Mouse (Mus musculus) midbrain, embryonic 11.5 days (tissue): ENCODE results near the gene Olfr520. TPM values are rescaled to one million over a fixed set of nuclear protein-coding genes. Genes with fewer than 3 reads are reported as not detected.

Experiments
- ATAC-seq: fragments of 200-750 bp; cut with Nextera tagmentation; 2 replicates; pipeline ENCODE4 v1.8.0; 2017; ENCODE audit warnings: moderate TSS enrichment, moderate library complexity; ENCODE audit not compliant: low FRiP score
- DNase-seq: peaks from one replicate; pipeline ENCODE4 v3.0.0; 2015; ENCODE audit warnings: low spot score; ENCODE audit errors: missing footprints
- H3K27ac ChIP-seq: fragments of 300-500 bp; sonication (generic); 2 replicates; pipeline ENCODE4 v1.5.1; 2014; ENCODE audit warnings: low read depth, low read length
- H3K27me3 ChIP-seq: fragments of 300-500 bp; sonication (generic); 2 replicates; pipeline ENCODE4 v1.6.1; 2014; ENCODE audit warnings: mild to moderate bottlenecking, low read length, moderate library complexity, mixed read lengths; ENCODE audit not compliant: control insufficient read depth, insufficient read depth
- H3K36me3 ChIP-seq: fragments of 300-500 bp; sonication (generic); 2 replicates; pipeline ENCODE4 v1.6.1; 2014; ENCODE audit warnings: mild to moderate bottlenecking, low read length, moderate library complexity, mixed read lengths; ENCODE audit not compliant: control insufficient read depth, insufficient read depth
- H3K4me1 ChIP-seq: fragments of 300-500 bp; sonication (generic); 2 replicates; pipeline ENCODE4 v1.6.1; 2014; ENCODE audit warnings: low read length; ENCODE audit not compliant: control insufficient read depth, insufficient read depth
- H3K4me2 ChIP-seq: fragments of 300-500 bp; sonication (generic); 2 replicates; pipeline ENCODE4 v1.6.1; 2014; ENCODE audit warnings: mild to moderate bottlenecking, moderate library complexity
- H3K4me3 ChIP-seq: fragments of 300-500 bp; sonication (generic); 2 replicates; pipeline ENCODE4 v1.5.1; 2014; ENCODE audit warnings: low read depth, low read length
- H3K9ac ChIP-seq: fragments of 300-500 bp; sonication (generic); 2 replicates; pipeline ENCODE4 v1.6.1; 2014; ENCODE audit warnings: low read length
- H3K9me3 ChIP-seq: fragments of 300-500 bp; sonication (generic); 2 replicates; pipeline ENCODE4 v1.6.1; 2016; ENCODE audit warnings: low read length; ENCODE audit not compliant: control insufficient read depth
- WGBS: fragments of 180-500 bp; shearing (Covaris S2); extraction: QIAGEN DNeasy Blood & Tissue Kit; methylation state at CpG from one replicate; pipeline ENCODE4 v1.1.7; 2014; 5-methylcytosine and 5-hydroxymethylcytosine counted together
- polyA plus RNA-seq: library from polyadenylated mRNA; unstranded; fragments of >200 nt; fragmentation: Nextera tagmentation; extraction: Ambion mirVana; gene quantifications from 2 replicates; pipeline ENCODE4 v1.2.1, GENCODE M21; 2014

Olfr520 gene
- polyA plus RNA-seq, 1 experiment from 2014 or later: not detected

DNA sequence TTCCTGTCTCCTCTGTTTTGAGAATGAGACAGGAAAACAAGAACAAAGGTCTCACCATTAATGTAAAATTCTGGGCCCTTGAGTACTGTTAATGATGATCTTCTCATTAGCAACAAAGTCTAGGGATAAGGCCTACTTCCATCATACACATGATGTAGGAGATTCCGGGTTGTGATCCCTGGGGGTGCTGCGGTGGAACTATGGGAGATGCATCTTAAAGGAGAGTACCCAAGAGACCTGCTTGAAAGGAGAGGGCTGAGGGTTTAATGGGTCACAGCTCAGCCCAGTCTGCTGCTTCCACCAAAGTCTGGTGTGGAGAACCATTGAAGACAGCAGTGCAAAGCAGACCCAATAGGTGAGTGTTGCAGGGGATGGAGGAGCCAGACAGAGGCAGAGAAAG is 33.1 kb downstream of the Olfr520 start, which contains the start of gene Olfr521:
Gene Olfr521 (plus strand): TSS at position 301 of the 400 bp plus-strand sequence.
- H3K27ac ChIP-seq: no peak within 1 kb of the TSS
- H3K27me3 ChIP-seq: no peaks in the 10 kb centered on the region
- no peaks in the 10 kb centered on the region for H3K4me1 ChIP-seq
- H3K9ac ChIP-seq: no peak within 1 kb of the TSS
- WGBS: 94% methylated on average over 2 of the region's 2 CpGs
- H3K4me2 ChIP-seq: no peak within 1 kb of the TSS
- no peak within 1 kb of the TSS for H3K4me3 ChIP-seq
- no peaks in the 10 kb centered on the region for H3K36me3 ChIP-seq
- ATAC-seq (no peak), DNase-seq (no peak)
- H3K9me3 ChIP-seq: peaks cover 10% of the 10 kb centered on the region; the same call in 1 of the 2 replicates

DNA sequence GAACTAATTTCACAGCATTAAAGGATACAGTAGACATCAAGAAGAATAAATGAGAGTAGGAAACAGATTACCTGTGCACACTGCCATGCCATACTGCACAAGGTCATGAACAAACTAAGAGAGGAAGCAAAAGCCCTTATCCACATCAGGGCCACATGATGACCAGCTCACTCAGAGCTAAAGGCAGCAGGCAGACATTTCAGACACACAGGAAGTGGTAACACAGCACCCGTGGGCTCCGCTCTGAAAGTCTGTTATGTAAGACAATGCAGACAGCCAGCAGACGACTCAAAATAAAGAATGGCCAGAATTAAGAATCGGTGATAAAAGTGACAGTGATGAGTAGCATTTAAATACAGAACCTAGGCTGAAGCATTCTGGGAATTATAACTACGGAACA is 51.3 kb downstream of the Olfr520 start:
- H3K4me2 ChIP-seq: no peak overlapping the region
- no peaks in the 10 kb centered on the region for H3K4me1 ChIP-seq
- H3K27ac ChIP-seq: no peak overlapping the region
- DNase-seq: no peak
- no peaks in the 10 kb centered on the region for H3K9me3 ChIP-seq
- no peaks in the 10 kb centered on the region for H3K36me3 ChIP-seq
- no peak for ATAC-seq
- 89% methylated on average over 5 of the region's 5 CpGs for WGBS
- H3K4me3 ChIP-seq: no peak overlapping the region
- H3K9ac ChIP-seq: no peak overlapping the region
- H3K27me3 ChIP-seq: no peaks in the 10 kb centered on the region

GRCm38 (mm10) chr7:99781916-99782315 is 51.8 kb downstream of the Olfr520 start:
- DNase-seq (no peak), ATAC-seq (no peak)
- no peaks in the 10 kb centered on the region for H3K4me1 ChIP-seq
- WGBS: 84% methylated on average over 2 of the region's 2 CpGs
- H3K9ac ChIP-seq: no peak overlapping the region
- no peak overlapping the region for H3K4me2 ChIP-seq
- H3K36me3 ChIP-seq: no peaks in the 10 kb centered on the region
- H3K9me3 ChIP-seq: no peaks in the 10 kb centered on the region
- no peak overlapping the region for H3K4me3 ChIP-seq
- H3K27ac ChIP-seq: no peak overlapping the region
- H3K27me3 ChIP-seq: no peaks in the 10 kb centered on the region

- 90% methylated on average over 7 of the region's 7 CpGs for WGBS
- Histone ChIP-seq H3K27me3 (no peaks in the 10 kb centered on the region), H3K4me3 (no peak overlapping the region), H3K4me2 (no peak overlapping the region), H3K9ac (no peak overlapping the region), H3K27ac (no peak overlapping the region), H3K4me1 (no peaks in the 10 kb centered on the region), H3K9me3 (no peaks in the 10 kb centered on the region), H3K36me3 (no peaks in the 10 kb centered on the region)
- DNase-seq: no peak
- no peak for ATAC-seq
Observed at GRCm38 (mm10) chr7:99783421-99783820, 53.3 kb downstream of the Olfr520 start.

- ATAC-seq: no peak
- WGBS: 84% methylated on average over 3 of the region's 3 CpGs
- no peak overlapping the region for H3K27ac ChIP-seq
- H3K36me3 ChIP-seq: no peaks in the 10 kb centered on the region
- H3K4me3 ChIP-seq: no peak overlapping the region
- H3K9ac ChIP-seq: no peak overlapping the region
- no peaks in the 10 kb centered on the region for H3K27me3 ChIP-seq
- no peak for DNase-seq
- H3K9me3 ChIP-seq: no peaks in the 10 kb centered on the region
- no peaks in the 10 kb centered on the region for H3K4me1 ChIP-seq
- H3K4me2 ChIP-seq: no peak overlapping the region
Observed at GRCm38 (mm10) chr7:99785553-99785952, 55.5 kb downstream of the Olfr520 start.

Other genes with a start within 250 kb of the Olfr520 start
- gene Rps3, start 246.5 kb upstream of the Olfr520 start, polyA plus RNA-seq: 716 and 724 TPM in 2 replicates
- 4.1 and 4.6 TPM in 2 replicates for gene Arrb1, start 194.8 kb upstream of the Olfr520 start, polyA plus RNA-seq
- gene Tpbgl, start 103.2 kb upstream of the Olfr520 start, polyA plus RNA-seq: 0.34 and 0.92 TPM in 2 replicates
- 2.3 and 2.5 TPM in 2 replicates for gene Slco2b1, start 18.9 kb upstream of the Olfr520 start, polyA plus RNA-seq
- gene Olfr521, start 33.2 kb downstream of the Olfr520 start, polyA plus RNA-seq: not detected in 2 replicates
- 1.5 and 1.6 TPM in 2 replicates for gene Neu3, start 98.1 kb downstream of the Olfr520 start, polyA plus RNA-seq
- 0.29 and 0.44 TPM in 2 replicates for gene Xrra1, start 128.8 kb downstream of the Olfr520 start, polyA plus RNA-seq
- 385 and 386 TPM in 2 replicates for gene Spcs2, start 133.2 kb downstream of the Olfr520 start, polyA plus RNA-seq